Mouse (Mus musculus): ENCODE measurements around the gene Rbms2. TPM values are rescaled to one million over a fixed set of nuclear protein-coding genes. Genes with fewer than 3 reads are reported as not detected.
"Not testable (repeated sequence)": the region's sequence is repeated elsewhere in the genome, so short reads cannot be mapped to it uniquely, and the experiment has no call there.

Rbms2 gene
- polyA plus RNA-seq, 1 experiment from 2014 or later: 32.6 TPM

DNA sequence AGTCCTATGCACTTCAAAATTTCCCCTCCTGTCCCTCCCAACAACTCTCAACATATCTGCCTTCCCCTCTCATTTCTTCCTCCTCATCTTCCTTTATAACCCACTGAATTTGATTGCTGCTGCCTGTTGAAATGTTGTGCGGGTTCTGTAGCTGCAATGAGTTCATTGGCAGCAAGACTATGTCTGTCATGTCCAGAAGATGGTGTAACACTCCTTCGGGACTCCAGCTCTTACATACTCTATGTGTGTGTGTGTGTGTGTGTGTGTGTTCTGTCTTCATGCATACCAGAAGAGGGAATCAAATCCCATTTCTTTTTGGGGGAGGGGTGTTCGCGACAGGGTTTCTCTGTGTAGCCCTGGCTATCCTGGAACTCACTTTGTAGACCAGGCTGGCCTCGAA lies 34.9 kb upstream of the Rbms2 start:
- WGBS: 84% methylated on average over 5 of the region's 5 CpGs
- H3K27me3 ChIP-seq (ENCODE audit: control insufficient read depth, insufficient read depth, low read length): no peaks in the 10 kb centered on the region
- H3K4me3 ChIP-seq (ENCODE audit: control insufficient read depth in 1 of 2, insufficient read depth in 1 of 2, low read depth in 1 of 2, low read length in 2 of 2): no peak overlapping the region
- H3K9ac ChIP-seq (ENCODE audit: low read length): no peak overlapping the region
- no peak overlapping the region for H3K27ac ChIP-seq (replicated peaks in 1 of 2; ENCODE audit: control insufficient read depth in 1 of 2, insufficient read depth in 1 of 2, low read depth in 2 of 2, low read length in 2 of 2)
- H3K9me3 ChIP-seq (ENCODE audit: control insufficient read depth, low read length): no peaks in the 10 kb centered on the region
- H3K4me1 ChIP-seq (ENCODE audit: control insufficient read depth in 2 of 2, insufficient read depth in 2 of 2, low read length in 2 of 2): peaks cover 5 to 12% of the 10 kb centered on the region in 2 experiments
- H3K36me3 ChIP-seq (ENCODE audit: control insufficient read depth, insufficient read depth, low read length): 0 out of 2 replicates have a peak, but pooled peaks cover 3% of the 10 kb centered on the region
- H3K4me2 ChIP-seq (ENCODE audit: low read length): no peak overlapping the region
- ATAC-seq (ENCODE audit: insufficient number of reproducible peaks, insufficient read depth, low FRiP score, low read depth): no peak

DNA sequence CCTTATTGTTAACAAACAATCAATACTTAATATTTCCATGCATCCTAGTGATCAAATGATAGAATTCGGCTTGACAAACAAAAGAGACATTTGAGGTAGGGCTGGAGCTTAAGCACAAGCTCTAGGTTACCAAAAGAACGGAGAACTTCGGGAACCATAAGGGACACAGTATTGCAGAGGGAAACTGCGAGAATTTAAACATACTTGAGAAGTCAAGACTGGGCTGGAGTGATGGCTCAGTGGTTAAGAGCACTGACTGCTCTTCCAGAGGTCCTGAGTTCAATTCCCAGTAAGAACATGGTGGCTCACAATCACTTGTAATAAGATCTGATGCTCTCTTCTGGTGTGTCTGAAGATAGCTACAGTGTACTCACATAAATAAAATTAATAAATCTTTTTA lies 34.0 kb upstream of the Rbms2 start:
- H3K9me3 ChIP-seq (ENCODE audit: control insufficient read depth, low read length); H3K4me2 ChIP-seq (ENCODE audit: low read length); H3K9ac ChIP-seq (ENCODE audit: low read length); H3K36me3 ChIP-seq (ENCODE audit: control insufficient read depth, insufficient read depth, low read length); H3K27me3 ChIP-seq (ENCODE audit: control insufficient read depth, insufficient read depth, low read length); ATAC-seq (ENCODE audit: insufficient number of reproducible peaks, insufficient read depth, low FRiP score, low read depth); H3K27ac ChIP-seq (replicated peaks in 1 of 2; ENCODE audit: control insufficient read depth in 1 of 2, insufficient read depth in 1 of 2, low read depth in 2 of 2, low read length in 2 of 2); H3K4me3 ChIP-seq (ENCODE audit: control insufficient read depth in 1 of 2, insufficient read depth in 1 of 2, low read depth in 1 of 2, low read length in 2 of 2): not testable (repeated sequence)
- H3K4me1 ChIP-seq (ENCODE audit: control insufficient read depth in 2 of 2, insufficient read depth in 2 of 2, low read length in 2 of 2): peaks cover 5 to 12% of the 10 kb centered on the region in 2 experiments
- 79% methylated on average over 4 of the region's 4 CpGs for WGBS

DNA sequence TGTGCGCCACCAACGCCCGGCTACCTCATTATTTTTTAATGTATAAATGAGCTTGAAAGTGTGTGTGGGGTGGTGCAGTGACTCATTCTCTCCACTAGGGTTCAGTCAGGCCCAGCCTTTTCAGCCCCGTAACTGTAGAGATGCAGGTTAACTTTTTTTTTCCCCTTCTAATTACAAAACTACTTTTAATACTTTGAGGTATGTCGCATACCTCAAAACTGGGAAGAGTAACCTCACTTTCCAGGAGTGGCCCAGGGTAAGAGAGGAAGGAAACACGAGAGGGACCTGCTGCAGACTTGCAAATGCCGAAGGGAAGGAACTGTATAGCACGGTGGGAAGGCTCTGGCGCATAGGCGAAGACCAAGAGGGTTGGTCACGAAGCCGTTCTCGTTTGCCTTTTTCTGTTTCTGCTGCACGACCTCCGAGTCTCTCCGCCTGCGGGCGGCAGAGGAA lies 32.8 kb upstream of the Rbms2 start:
- Histone ChIP-seq H3K4me1 (ENCODE audit: control insufficient read depth in 2 of 2, insufficient read depth in 2 of 2, low read length in 2 of 2) (peaks cover 5 to 12% of the 10 kb centered on the region in 2 experiments), H3K27ac (replicated peaks in 1 of 2; ENCODE audit: control insufficient read depth in 1 of 2, insufficient read depth in 1 of 2, low read depth in 2 of 2, low read length in 2 of 2) (peak overlapping the region in 1 of 2 experiments; percentile 33; a peak in 1 of 4 replicates), H3K4me2 (ENCODE audit: low read length) (peak overlapping the region; percentile 82), H3K27me3 (ENCODE audit: control insufficient read depth, insufficient read depth, low read length) (no peaks in the 10 kb centered on the region), H3K36me3 (ENCODE audit: control insufficient read depth, insufficient read depth, low read length) (0 out of 2 replicates have a peak, but pooled peaks cover 7% of the 10 kb centered on the region), H3K4me3 (ENCODE audit: control insufficient read depth in 1 of 2, insufficient read depth in 1 of 2, low read depth in 1 of 2, low read length in 2 of 2) (peak overlapping the region; percentile 42 to 45), H3K9ac (ENCODE audit: low read length) (peak overlapping the region; percentile 67), H3K9me3 (ENCODE audit: control insufficient read depth, low read length) (no peaks in the 10 kb centered on the region)
- WGBS: 2% methylated on average over 18 of the region's 18 CpGs
- ATAC-seq (ENCODE audit: insufficient number of reproducible peaks, insufficient read depth, low FRiP score, low read depth): no peak

DNA sequence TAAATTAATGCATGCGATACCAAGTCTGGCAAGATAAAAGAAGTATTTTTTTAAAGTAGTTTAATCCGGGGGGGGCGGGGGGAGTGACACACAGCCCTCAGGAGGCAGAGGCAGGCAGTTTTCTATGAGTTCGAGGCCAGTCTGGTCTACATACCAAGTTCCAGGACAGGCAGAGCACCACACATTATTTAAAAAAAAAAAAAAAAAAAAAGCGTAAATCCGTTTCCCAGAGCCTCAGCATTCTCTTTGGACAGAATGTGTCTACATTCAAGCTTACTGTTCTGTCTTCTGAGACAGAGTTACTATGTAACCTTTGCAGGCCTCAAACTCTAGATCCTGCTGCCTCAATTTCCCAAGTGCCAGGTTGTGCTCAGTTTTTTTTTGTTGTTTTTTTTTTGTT lies 32.1 kb upstream of the Rbms2 start:
- Histone ChIP-seq H3K4me2 (ENCODE audit: low read length) (peak overlapping the region; percentile 86), H3K36me3 (ENCODE audit: control insufficient read depth, insufficient read depth, low read length) (0 out of 2 replicates have a peak, but pooled peaks cover 10% of the 10 kb centered on the region), H3K4me3 (ENCODE audit: control insufficient read depth in 1 of 2, insufficient read depth in 1 of 2, low read depth in 1 of 2, low read length in 2 of 2) (peak overlapping the region; percentile 82 to 86; a peak in 3 of 4 replicates), H3K27ac (replicated peaks in 1 of 2; ENCODE audit: control insufficient read depth in 1 of 2, insufficient read depth in 1 of 2, low read depth in 2 of 2, low read length in 2 of 2) (no peak overlapping the region; a peak in 1 of 4 replicates), H3K9me3 (ENCODE audit: control insufficient read depth, low read length) (no peaks in the 10 kb centered on the region), H3K9ac (ENCODE audit: low read length) (peak overlapping the region; percentile 84), H3K4me1 (ENCODE audit: control insufficient read depth in 2 of 2, insufficient read depth in 2 of 2, low read length in 2 of 2) (peaks cover 5 to 12% of the 10 kb centered on the region in 2 experiments), H3K27me3 (ENCODE audit: control insufficient read depth, insufficient read depth, low read length) (no peaks in the 10 kb centered on the region)
- WGBS: 32% methylated on average over 6 of the region's 6 CpGs
- no peak for ATAC-seq (ENCODE audit: insufficient number of reproducible peaks, insufficient read depth, low FRiP score, low read depth)

DNA sequence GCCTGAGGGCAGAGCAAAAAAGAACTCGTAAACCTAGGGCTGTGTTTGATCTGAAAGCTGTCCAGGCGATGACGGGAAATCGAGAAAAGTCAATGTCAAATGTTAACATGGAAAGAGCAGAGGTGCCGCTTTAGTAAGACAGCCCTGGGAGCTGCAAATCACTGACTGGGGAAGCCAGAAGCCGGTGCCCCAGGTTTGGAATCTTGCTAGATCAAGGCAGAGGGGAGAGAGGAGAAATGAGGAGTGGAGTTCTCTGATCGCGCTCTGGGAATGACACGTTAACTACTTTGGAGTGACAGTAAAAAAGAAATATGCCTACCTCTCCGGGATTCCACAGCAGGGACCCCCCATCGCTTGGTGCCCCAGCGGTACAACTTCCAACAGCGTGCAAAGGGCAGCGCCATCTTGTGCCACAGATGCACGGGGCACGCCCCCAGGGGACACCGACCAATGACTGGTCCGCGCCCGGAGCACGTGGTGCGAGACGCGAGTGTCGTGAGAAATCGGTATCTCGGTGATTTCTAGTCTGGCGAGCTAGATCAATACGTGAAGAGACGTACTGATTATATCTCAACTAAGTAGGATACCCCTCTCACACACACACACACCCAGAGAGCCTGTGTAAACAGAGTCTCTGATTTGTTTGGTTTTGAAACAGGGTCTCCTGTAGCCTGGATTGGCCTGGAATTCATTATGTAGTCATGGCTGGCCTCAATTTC lies 31.5 kb upstream of the Rbms2 start, which contains the start of gene Spryd4:
Gene Spryd4, minus strand, starts transcription at position 418 of the 719 bp plus-strand sequence.
- peaks cover 5 to 12% of the 10 kb centered on the region in 2 experiments for H3K4me1 ChIP-seq (ENCODE audit: control insufficient read depth in 2 of 2, insufficient read depth in 2 of 2, low read length in 2 of 2)
- peak within 1 kb of the TSS; percentile 10 to 39; a peak in 3 of 4 replicates for H3K27ac ChIP-seq (replicated peaks in 1 of 2; ENCODE audit: control insufficient read depth in 1 of 2, insufficient read depth in 1 of 2, low read depth in 2 of 2, low read length in 2 of 2)
- H3K9me3 ChIP-seq (ENCODE audit: control insufficient read depth, low read length): no peaks in the 10 kb centered on the region
- H3K36me3 ChIP-seq (ENCODE audit: control insufficient read depth, insufficient read depth, low read length): peaks cover 14% of the 10 kb centered on the region; the same call in 1 of the 2 replicates
- H3K9ac ChIP-seq (ENCODE audit: low read length): peak within 1 kb of the TSS; percentile 84
- H3K4me2 ChIP-seq (ENCODE audit: low read length): peak within 1 kb of the TSS; percentile 86
- peak within 1 kb of the TSS; percentile 82 to 86 for H3K4me3 ChIP-seq (ENCODE audit: control insufficient read depth in 1 of 2, insufficient read depth in 1 of 2, low read depth in 1 of 2, low read length in 2 of 2)
- ATAC-seq (ENCODE audit: insufficient number of reproducible peaks, insufficient read depth, low FRiP score, low read depth): peak; percentile 90
- no peaks in the 10 kb centered on the region for H3K27me3 ChIP-seq (ENCODE audit: control insufficient read depth, insufficient read depth, low read length)
- under 1% methylated on average over 30 of the region's 30 CpGs for WGBS

DNA sequence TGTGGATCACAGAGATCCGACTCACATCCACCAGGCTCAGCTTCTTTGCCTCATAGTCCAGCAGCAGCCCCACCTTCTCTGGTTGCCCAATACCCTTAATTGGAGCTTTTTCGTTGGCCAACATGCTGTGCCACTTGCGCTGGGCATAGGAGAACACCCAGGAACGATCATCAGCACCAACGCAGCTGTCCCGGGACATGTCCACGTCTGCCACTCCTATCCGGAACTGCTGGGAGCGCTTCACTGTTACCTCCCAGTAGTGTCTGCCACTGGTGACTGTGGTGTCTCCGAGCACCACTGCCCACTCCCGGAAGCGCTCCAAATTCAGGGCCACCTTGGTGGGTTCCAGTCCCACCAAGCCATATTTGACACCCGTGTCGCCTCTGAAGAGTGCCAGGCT lies 30.9 kb upstream of the Rbms2 start:
- Histone ChIP-seq H3K9me3 (ENCODE audit: control insufficient read depth, low read length) (no peaks in the 10 kb centered on the region), H3K4me1 (ENCODE audit: control insufficient read depth in 2 of 2, insufficient read depth in 2 of 2, low read length in 2 of 2) (peaks cover 5 to 12% of the 10 kb centered on the region in 2 experiments), H3K27ac (replicated peaks in 1 of 2; ENCODE audit: control insufficient read depth in 1 of 2, insufficient read depth in 1 of 2, low read depth in 2 of 2, low read length in 2 of 2) (peak overlapping the region in 1 of 2 experiments; percentile 10; a peak in 1 of 4 replicates), H3K9ac (ENCODE audit: low read length) (peak overlapping the region; percentile 84), H3K27me3 (ENCODE audit: control insufficient read depth, insufficient read depth, low read length) (no peaks in the 10 kb centered on the region), H3K4me3 (ENCODE audit: control insufficient read depth in 1 of 2, insufficient read depth in 1 of 2, low read depth in 1 of 2, low read length in 2 of 2) (peak overlapping the region; percentile 82 to 86), H3K4me2 (ENCODE audit: low read length) (peak overlapping the region; percentile 86), H3K36me3 (ENCODE audit: control insufficient read depth, insufficient read depth, low read length) (peaks cover 19% of the 10 kb centered on the region; the same call in 1 of the 2 replicates)
- 16% methylated on average over 14 of the region's 14 CpGs for WGBS
- no peak for ATAC-seq (ENCODE audit: insufficient number of reproducible peaks, insufficient read depth, low FRiP score, low read depth)

DNA sequence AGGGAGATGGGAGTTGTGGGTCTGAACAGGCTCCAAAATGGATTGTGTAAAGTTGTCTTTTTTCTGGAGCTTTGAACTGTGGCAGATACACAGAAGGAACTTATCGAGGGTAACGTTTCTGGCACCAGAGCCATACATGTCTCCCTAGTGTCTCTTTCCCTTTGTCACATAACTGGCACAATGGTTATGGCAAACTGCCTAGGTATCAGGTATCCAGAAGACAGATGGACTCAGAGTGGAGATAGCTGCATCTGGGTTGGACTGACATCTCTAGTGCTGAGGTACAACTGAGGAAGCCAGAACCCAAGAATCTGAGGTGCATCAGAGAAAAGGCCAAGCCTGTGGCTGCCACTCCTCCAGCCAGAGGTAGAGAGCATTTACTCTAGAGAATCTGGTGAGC lies 30.0 kb upstream of the Rbms2 start:
- Histone ChIP-seq H3K4me2 (ENCODE audit: low read length) (no peak overlapping the region), H3K27me3 (ENCODE audit: control insufficient read depth, insufficient read depth, low read length) (no peaks in the 10 kb centered on the region), H3K4me3 (ENCODE audit: control insufficient read depth in 1 of 2, insufficient read depth in 1 of 2, low read depth in 1 of 2, low read length in 2 of 2) (no peak overlapping the region), H3K9me3 (ENCODE audit: control insufficient read depth, low read length) (no peaks in the 10 kb centered on the region), H3K9ac (ENCODE audit: low read length) (no peak overlapping the region), H3K27ac (replicated peaks in 1 of 2; ENCODE audit: control insufficient read depth in 1 of 2, insufficient read depth in 1 of 2, low read depth in 2 of 2, low read length in 2 of 2) (no peak overlapping the region), H3K4me1 (ENCODE audit: control insufficient read depth in 2 of 2, insufficient read depth in 2 of 2, low read length in 2 of 2) (peaks cover 5 to 12% of the 10 kb centered on the region in 2 experiments), H3K36me3 (ENCODE audit: control insufficient read depth, insufficient read depth, low read length) (peaks cover 22% of the 10 kb centered on the region; the same call in 1 of the 2 replicates)
- 94% methylated on average over 2 of the region's 2 CpGs for WGBS
- ATAC-seq (ENCODE audit: insufficient number of reproducible peaks, insufficient read depth, low FRiP score, low read depth): no peak
